Mouse (Mus musculus) adrenal gland, postnatal 4 days (tissue): ENCODE results near the gene Klf2. TPM values are rescaled to one million over a fixed set of nuclear protein-coding genes. Genes with fewer than 3 reads are reported as not detected.

Experiments used
- DNase-seq, 2 experiments: peaks; one replicate each; pipeline ENCODE4 v3.0.0; 2021 to 2022; ENCODE audit warnings: low spot score in 2 of 2, mixed read lengths in 2 of 2
- total RNA-seq, 2 experiments: library from RNA; stranded (reverse); gene quantifications; 2 replicates each; pipeline ENCODE4 v1.2.3; 2021

Gene Klf2
- total RNA-seq, 2 experiments from 2014 or later: 40.6 to 41.4 TPM

DNA sequence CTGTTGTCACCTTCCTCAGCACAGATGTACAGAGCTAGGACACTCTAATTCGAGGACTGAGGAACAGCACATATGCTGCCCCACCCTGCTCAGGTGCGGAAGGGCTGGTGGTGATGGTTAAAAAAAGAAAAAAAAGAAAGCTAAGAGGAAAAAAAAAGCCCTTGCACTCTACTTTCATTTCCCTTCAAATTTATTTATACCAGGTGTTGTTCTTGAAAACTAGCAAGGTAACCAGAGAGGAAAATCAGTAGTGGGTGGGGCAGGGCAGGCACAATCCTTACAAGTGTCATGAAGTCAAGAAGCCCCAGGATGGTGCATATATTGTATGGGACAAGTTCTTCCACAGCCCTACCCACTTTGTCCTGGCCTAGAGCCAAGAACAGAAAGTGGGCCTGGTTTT is 46.2 kb downstream of the Klf2 start:
- DNase-seq: no peak

DNA sequence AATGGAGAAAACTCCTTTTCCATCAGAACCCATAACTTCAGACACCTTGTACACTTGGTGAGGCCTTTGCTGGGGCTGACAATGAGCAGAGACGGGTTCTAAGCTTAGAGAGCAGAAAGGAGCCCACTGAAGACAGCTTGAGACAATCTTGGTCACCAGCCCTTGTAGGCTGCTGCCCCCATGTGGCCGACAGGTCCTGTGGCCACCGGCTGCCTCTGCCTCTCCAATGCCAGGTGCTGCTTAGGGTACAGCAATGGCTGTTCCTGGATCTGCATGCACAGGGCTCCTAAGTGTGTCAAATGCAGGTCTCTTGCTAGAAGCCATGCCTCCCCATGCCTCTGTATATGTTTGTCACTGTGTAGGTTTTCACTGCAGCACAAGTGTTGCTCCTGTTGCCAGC is 47.0 kb downstream of the Klf2 start:
- peak; percentile 39 to 56 for DNase-seq

DNA sequence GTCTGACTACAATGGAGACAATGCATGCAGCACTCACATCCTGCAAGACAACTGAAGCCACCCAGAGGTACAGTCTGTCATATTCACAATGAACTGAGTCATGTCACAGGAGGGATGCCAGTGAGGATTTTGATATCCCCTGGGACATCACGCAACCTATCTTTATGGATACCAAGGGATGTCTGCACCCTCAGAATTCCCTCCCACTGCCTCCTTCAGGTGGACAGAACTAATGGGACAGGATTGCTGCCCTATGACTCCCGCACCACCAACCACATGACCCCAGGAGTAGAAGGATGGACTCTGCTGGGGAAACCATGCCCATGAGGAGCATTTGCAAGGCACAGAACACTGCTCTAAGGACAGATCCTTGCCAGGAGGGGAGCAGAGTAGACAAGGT is 47.6 kb downstream of the Klf2 start:
- DNase-seq: no peak

Other genes starting within 250 kb of the Klf2 start
- gene Olfr373, start 235.9 kb upstream of the Klf2 start, total RNA-seq: under 1 TPM in 1 of 2 experiments, not detected in 1; 0.08 TPM
- gene Olfr374, start 212.0 kb upstream of the Klf2 start, total RNA-seq: not detected
- gene Tpm4, start 184.1 kb upstream of the Klf2 start, total RNA-seq: 100 to 1,000 TPM; 232 to 267 TPM
- gene Rab8a, start 157.8 kb upstream of the Klf2 start, total RNA-seq: 10 to 100 TPM; 64.1 to 67.7 TPM
- not detected for gene Hsh2d, start 129.4 kb upstream of the Klf2 start, total RNA-seq
- not detected for gene Cib3, start 106.2 kb upstream of the Klf2 start, total RNA-seq
- not detected for gene Gm11034, start 105.4 kb upstream of the Klf2 start, total RNA-seq
- gene Fam32a, start 99.3 kb upstream of the Klf2 start, total RNA-seq: 10 to 100 TPM; 67.3 to 72.7 TPM
- 10 to 100 TPM; 75.7 to 81.1 TPM for gene Ap1m1, start 79.0 kb upstream of the Klf2 start, total RNA-seq
- gene Gm10282, start 13.8 kb upstream of the Klf2 start, total RNA-seq: 10 to 100 TPM; 30.9 to 31.2 TPM
- 10 to 100 TPM; 69.9 to 70.8 TPM for gene Eps15l1, start 102.4 kb downstream of the Klf2 start, total RNA-seq
- gene Calr3, start 124.8 kb downstream of the Klf2 start, total RNA-seq: 1 to 10 TPM; 3.0 to 3.1 TPM
- 10 to 100 TPM in 1 of 2 experiments, 1 to 10 TPM in 1; 9.6 to 11.7 TPM for gene 1700030K09Rik, start 124.8 kb downstream of the Klf2 start, total RNA-seq
- 10 to 100 TPM; 81.3 to 86.7 TPM for gene Cherp, start 156.2 kb downstream of the Klf2 start, total RNA-seq
- 10 to 100 TPM; 25.1 to 26.7 TPM for gene Slc35e1, start 173.6 kb downstream of the Klf2 start, total RNA-seq
- gene Med26, start 229.2 kb downstream of the Klf2 start, total RNA-seq: 10 to 100 TPM; 12.0 to 13.2 TPM